Mouse (Mus musculus): Measurements from ENCODE around the gene Katnal1.

GRCm38 (mm10) chr5:148885821-148886609, 43.1 kb downstream of the Katnal1 start:
- TF ChIP-seq POLR2A (IDR thresholded peaks at IDR 0.05; ENCODE audit: low read depth, low read length) (no peak), CTCF (IDR thresholded peaks at IDR 0.05; ENCODE audit: extremely low read depth, insufficient read depth, insufficient read length, insufficient replicate concordance) (no peak)

All from spleen, adult 2 months (tissue).